Mouse (Mus musculus): ENCODE measurements around the gene Filip1l. TPM values are rescaled to one million over a fixed set of nuclear protein-coding genes. Genes with fewer than 3 reads are reported as not detected.

Filip1l gene
- polyA plus RNA-seq (2016; fragmentation: Nextera tagmentation; extraction: Ambion mirVana), result 3.8 and 4.3 TPM in 2 replicates

- no peak within 1 kb of the TSS for H3K4me3 ChIP-seq
- no peak within 1 kb of the TSS for H3K27ac ChIP-seq
- no peak for ATAC-seq
- no peak within 1 kb of the TSS for H3K4me2 ChIP-seq
- no peaks in the 10 kb centered on the region for H3K36me3 ChIP-seq
- 88% methylated on average over 6 of the region's 6 CpGs for WGBS (ENCODE audit: insufficient replicate concordance)
- H3K9me3 ChIP-seq (replicated peaks), result no peaks in the 10 kb centered on the region
- H3K27me3 ChIP-seq (replicated peaks), result no peaks in the 10 kb centered on the region
- H3K4me1 ChIP-seq, result no peaks in the 10 kb centered on the region
- H3K9ac ChIP-seq, result no peak within 1 kb of the TSS
These were observed at the start of gene Filip1l for GRCm38 (mm10) chr16:57352751-57353150. TSS of gene Filip1l (plus strand) at chr16:57353093.

- ATAC-seq, result no peak
- no peak overlapping the region for H3K9ac ChIP-seq
- 69% methylated on average over 19 of the region's 19 CpGs for WGBS (ENCODE audit: insufficient replicate concordance)
These were observed 49.2 kb upstream of the Filip1l start for GRCm38 (mm10) chr16:57303716-57304115.

DNA sequence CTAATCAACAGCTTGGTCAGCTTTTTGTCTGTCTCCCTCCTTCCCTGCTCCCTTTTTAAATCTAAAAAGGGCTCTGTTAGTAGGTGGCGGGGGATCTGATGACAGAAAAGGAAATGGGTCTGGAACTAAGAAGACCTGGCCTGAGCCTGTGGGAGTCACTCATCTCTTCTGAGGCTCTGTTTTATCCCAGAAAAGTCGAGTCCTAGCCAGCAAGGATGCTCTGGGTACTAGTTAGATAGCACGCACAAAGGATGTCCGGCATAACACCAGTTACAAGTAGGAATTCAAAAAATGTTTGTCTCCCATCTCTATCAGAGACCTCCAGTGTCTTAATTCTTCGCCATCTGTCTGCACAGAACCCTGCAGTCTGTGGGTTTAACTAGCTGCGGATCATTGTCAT is 47.4 kb upstream of the Filip1l start:
- Histone ChIP-seq H3K9me3 (replicated peaks) (no peaks in the 10 kb centered on the region), H3K4me1 (no peaks in the 10 kb centered on the region), H3K27me3 (replicated peaks) (no peaks in the 10 kb centered on the region), H3K4me2 (no peak overlapping the region), H3K36me3 (no peaks in the 10 kb centered on the region), H3K4me3 (no peak overlapping the region), H3K27ac (no peak overlapping the region), H3K9ac (no peak overlapping the region)
- 71% methylated on average over 6 of the region's 6 CpGs for WGBS (ENCODE audit: insufficient replicate concordance)
- no peak for ATAC-seq

More at GRCm38 (mm10) chr16:57303716-57304115, 49.2 kb upstream of the Filip1l start:
- no peaks in the 10 kb centered on the region for H3K4me1 ChIP-seq
- no peaks in the 10 kb centered on the region for H3K27me3 ChIP-seq (replicated peaks)
- H3K9me3 ChIP-seq (replicated peaks), result no peaks in the 10 kb centered on the region
- H3K27ac ChIP-seq, result no peak overlapping the region
- H3K4me2 ChIP-seq, result no peak overlapping the region
- no peaks in the 10 kb centered on the region for H3K36me3 ChIP-seq
- no peak overlapping the region for H3K4me3 ChIP-seq

DNA sequence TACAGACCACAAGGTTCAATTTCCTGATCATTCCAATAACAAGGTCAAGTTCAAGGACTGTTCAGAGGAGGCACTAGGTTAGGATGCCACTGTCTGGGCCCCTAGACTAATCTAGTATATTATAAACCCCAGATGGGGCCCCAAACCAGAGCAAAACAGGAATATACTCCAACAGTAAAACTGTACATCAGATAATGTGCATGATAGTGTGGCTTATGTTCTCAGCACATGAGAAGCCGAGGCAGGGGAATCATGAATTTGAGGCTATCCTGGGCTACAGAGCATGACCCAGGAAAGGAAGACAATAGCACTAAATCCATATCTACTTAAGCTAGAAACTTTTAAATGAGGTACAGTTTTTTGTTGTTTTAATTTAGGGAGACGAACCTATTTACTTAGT is 40.8 kb upstream of the Filip1l start:
- 59% methylated on average over 2 of the region's 2 CpGs for WGBS (ENCODE audit: insufficient replicate concordance)
- Histone ChIP-seq H3K9ac (no peak overlapping the region), H3K9me3 (replicated peaks) (no peaks in the 10 kb centered on the region), H3K36me3 (peaks cover 3% of the 10 kb centered on the region; the same call in 1 of the 2 replicates), H3K4me1 (no peaks in the 10 kb centered on the region), H3K4me2 (no peak overlapping the region), H3K27ac (no peak overlapping the region), H3K27me3 (replicated peaks) (no peaks in the 10 kb centered on the region), H3K4me3 (no peak overlapping the region)
- ATAC-seq, result no peak

GRCm38 (mm10) chr16:57313487-57313886 is 39.4 kb upstream of the Filip1l start:
- no peak for ATAC-seq
- Histone ChIP-seq H3K27ac (no peak overlapping the region), H3K4me3 (no peak overlapping the region), H3K27me3 (replicated peaks) (no peaks in the 10 kb centered on the region), H3K36me3 (peaks cover 3% of the 10 kb centered on the region; the same call in 1 of the 2 replicates), H3K4me2 (no peak overlapping the region), H3K9me3 (replicated peaks) (no peaks in the 10 kb centered on the region), H3K9ac (no peak overlapping the region), H3K4me1 (no peaks in the 10 kb centered on the region)
- WGBS (ENCODE audit: insufficient replicate concordance), result 75% methylated on average over 3 of the region's 3 CpGs

GRCm38 (mm10) chr16:57314236-57314635 is 38.7 kb upstream of the Filip1l start:
- Histone ChIP-seq H3K27ac (no peak overlapping the region), H3K36me3 (peaks cover 3% of the 10 kb centered on the region; the same call in 1 of the 2 replicates), H3K4me2 (no peak overlapping the region), H3K9me3 (replicated peaks) (no peaks in the 10 kb centered on the region), H3K4me1 (no peaks in the 10 kb centered on the region), H3K27me3 (replicated peaks) (no peaks in the 10 kb centered on the region), H3K4me3 (no peak overlapping the region), H3K9ac (no peak overlapping the region)
- WGBS (ENCODE audit: insufficient replicate concordance), result 75% methylated on average over 3 of the region's 3 CpGs
- ATAC-seq, result no peak

- Histone ChIP-seq H3K36me3 (peaks cover 3% of the 10 kb centered on the region; the same call in 1 of the 2 replicates), H3K4me3 (no peak overlapping the region), H3K9ac (no peak overlapping the region), H3K4me2 (no peak overlapping the region), H3K9me3 (replicated peaks) (no peaks in the 10 kb centered on the region), H3K4me1 (no peaks in the 10 kb centered on the region), H3K27me3 (replicated peaks) (no peaks in the 10 kb centered on the region), H3K27ac (no peak overlapping the region)
- WGBS (ENCODE audit: insufficient replicate concordance), result 84% methylated on average over 9 of the region's 9 CpGs
- ATAC-seq, result no peak
These were observed 37.9 kb upstream of the Filip1l start for GRCm38 (mm10) chr16:57315026-57315425.

GRCm38 (mm10) chr16:57317127-57317526 is 35.8 kb upstream of the Filip1l start:
- no peak overlapping the region for H3K4me3 ChIP-seq
- H3K9ac ChIP-seq, result no peak overlapping the region
- no peaks in the 10 kb centered on the region for H3K9me3 ChIP-seq (replicated peaks)
- H3K36me3 ChIP-seq, result no peaks in the 10 kb centered on the region
- H3K27me3 ChIP-seq (replicated peaks), result no peaks in the 10 kb centered on the region
- 40% methylated on average over 4 of the region's 4 CpGs for WGBS (ENCODE audit: insufficient replicate concordance)
- H3K4me1 ChIP-seq, result no peaks in the 10 kb centered on the region
- no peak for ATAC-seq
- no peak overlapping the region for H3K27ac ChIP-seq
- no peak overlapping the region for H3K4me2 ChIP-seq

DNA sequence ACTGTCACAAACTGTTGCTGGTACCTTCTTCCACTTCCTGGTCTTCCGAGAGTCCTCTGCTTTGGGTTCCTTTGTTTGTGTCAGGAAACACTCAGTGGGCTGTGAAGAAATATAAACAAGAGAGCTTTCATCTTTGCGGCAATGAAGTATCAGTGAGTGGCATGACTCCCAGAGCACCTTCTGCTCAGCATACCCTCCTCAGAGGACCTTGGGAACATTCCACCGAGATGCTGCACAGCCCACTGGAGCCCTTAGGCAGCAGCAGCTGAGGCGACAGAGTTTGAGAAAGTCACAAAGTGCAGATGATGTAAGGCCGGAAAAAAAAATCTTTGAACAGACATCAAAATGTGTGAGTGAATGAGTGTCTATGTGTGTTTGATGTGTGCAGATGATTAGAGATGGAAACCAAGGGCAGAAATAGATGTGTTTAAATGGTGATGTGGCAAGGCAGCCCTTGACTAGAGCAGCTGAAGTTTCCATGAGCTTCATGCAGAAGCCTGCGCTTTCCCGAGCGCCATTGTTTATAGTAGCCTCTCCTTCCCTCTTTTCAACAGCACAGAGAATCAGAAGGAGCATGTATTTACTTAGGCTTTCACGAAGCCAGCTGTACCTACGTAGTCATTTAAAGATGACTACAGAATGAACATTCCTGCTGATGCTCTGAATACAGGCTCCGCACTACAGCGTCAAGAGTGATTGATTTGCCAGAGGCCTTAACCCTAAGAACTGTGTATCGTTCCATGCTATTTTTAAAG is 34.8 kb upstream of the Filip1l start:
- 68% methylated on average over 13 of the region's 13 CpGs for WGBS (ENCODE audit: insufficient replicate concordance)
- Histone ChIP-seq H3K27me3 (replicated peaks) (no peaks in the 10 kb centered on the region), H3K9me3 (replicated peaks) (no peaks in the 10 kb centered on the region), H3K36me3 (no peaks in the 10 kb centered on the region), H3K9ac (no peak overlapping the region), H3K4me3 (no peak overlapping the region), H3K4me1 (no peaks in the 10 kb centered on the region), H3K4me2 (no peak overlapping the region), H3K27ac (no peak overlapping the region)
- ATAC-seq, result no peak

DNA sequence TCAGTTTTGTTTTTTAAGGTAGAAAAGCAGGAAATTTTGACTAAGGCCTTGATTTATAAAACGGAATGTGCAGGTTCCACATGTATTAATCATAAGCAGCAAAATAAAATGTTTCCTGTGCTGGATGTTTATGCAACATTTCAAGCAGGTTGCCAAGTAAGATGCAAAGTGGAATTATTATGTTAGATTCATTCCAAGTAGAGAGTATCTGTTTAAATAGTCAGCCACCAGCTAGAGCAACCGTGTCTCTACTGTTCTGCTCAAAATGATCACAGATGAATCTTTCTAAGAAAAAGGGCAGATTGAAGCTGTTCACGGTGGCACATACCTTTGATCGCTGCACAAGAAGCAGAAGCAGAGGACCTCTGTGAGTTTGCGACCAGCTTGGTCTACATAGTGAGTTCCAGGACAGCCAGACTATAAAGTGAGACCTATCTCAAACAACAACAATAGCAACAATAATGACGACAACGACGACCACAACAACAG is 34.2 kb upstream of the Filip1l start:
- H3K36me3 ChIP-seq, result no peaks in the 10 kb centered on the region
- no peak for ATAC-seq
- H3K4me1 ChIP-seq, result no peaks in the 10 kb centered on the region
- H3K9ac ChIP-seq, result no peak overlapping the region
- no peak overlapping the region for H3K4me3 ChIP-seq
- WGBS (ENCODE audit: insufficient replicate concordance), result 77% methylated on average over 8 of the region's 8 CpGs
- H3K4me2 ChIP-seq, result no peak overlapping the region
- no peaks in the 10 kb centered on the region for H3K9me3 ChIP-seq (replicated peaks)
- H3K27ac ChIP-seq, result no peak overlapping the region
- H3K27me3 ChIP-seq (replicated peaks), result no peaks in the 10 kb centered on the region

- H3K9me3 ChIP-seq (replicated peaks), result no peaks in the 10 kb centered on the region
- H3K27me3 ChIP-seq (replicated peaks), result no peaks in the 10 kb centered on the region
- no peak overlapping the region for H3K4me3 ChIP-seq
- H3K9ac ChIP-seq, result no peak overlapping the region
- H3K4me2 ChIP-seq, result no peak overlapping the region
- no peak overlapping the region for H3K27ac ChIP-seq
- H3K4me1 ChIP-seq, result no peaks in the 10 kb centered on the region
- WGBS (ENCODE audit: insufficient replicate concordance), result 65% methylated on average over 7 of the region's 7 CpGs
- H3K36me3 ChIP-seq, result no peaks in the 10 kb centered on the region
- ATAC-seq, result no peak
These were observed 33.4 kb upstream of the Filip1l start for GRCm38 (mm10) chr16:57319284-57320124.

DNA sequence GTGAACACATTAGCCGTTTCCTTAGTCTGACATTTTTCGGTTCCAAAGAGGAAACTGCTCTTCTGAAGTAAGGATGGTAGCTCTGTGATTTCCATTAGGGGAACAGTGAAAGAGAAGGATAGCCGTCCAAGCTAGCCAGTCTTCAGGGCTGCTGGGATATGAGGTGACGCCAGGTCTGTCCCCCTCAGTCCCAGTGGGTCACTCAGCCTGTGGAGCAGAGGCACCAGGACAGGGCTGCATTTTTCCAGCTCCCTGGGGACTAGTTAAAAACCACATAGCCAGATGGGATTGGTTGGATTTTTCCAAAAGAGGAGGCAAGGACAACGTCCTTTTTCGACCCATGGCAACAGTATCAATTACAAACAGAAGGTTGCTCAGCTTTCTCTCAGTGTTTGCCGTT is 25.9 kb upstream of the Filip1l start:
- 67% methylated on average over 7 of the region's 7 CpGs for WGBS (ENCODE audit: insufficient replicate concordance)
- H3K27ac ChIP-seq, result no peak overlapping the region
- no peaks in the 10 kb centered on the region for H3K36me3 ChIP-seq
- H3K27me3 ChIP-seq (replicated peaks), result no peaks in the 10 kb centered on the region
- no peaks in the 10 kb centered on the region for H3K9me3 ChIP-seq (replicated peaks)
- ATAC-seq, result no peak
- no peaks in the 10 kb centered on the region for H3K4me1 ChIP-seq
- no peak overlapping the region for H3K4me2 ChIP-seq
- H3K9ac ChIP-seq, result no peak overlapping the region
- no peak overlapping the region for H3K4me3 ChIP-seq

All from liver, embryonic 12.5 days (tissue).